Mouse (Mus musculus) megakaryocyte, embryonic 14.5 days (primary cell): ENCODE data around the gene Ripk1. TPM values are rescaled to one million over a fixed set of nuclear protein-coding genes. Genes with fewer than 3 reads are reported as not detected.

Source experiments
- H3K27me3 ChIP-seq: replicated peaks from 2 replicates; pipeline ENCODE3; 2012; ENCODE audit warnings: inconsistent platforms
- H3K36me3 ChIP-seq: replicated peaks from 2 replicates; pipeline ENCODE3; 2012; ENCODE audit warnings: low read length, inconsistent platforms, mixed read lengths
- H3K4me1 ChIP-seq: 2 replicates; pipeline ENCODE4 v1.6.1; 2012; ENCODE audit warnings: inconsistent platforms
- H3K4me3 ChIP-seq: replicated peaks from 2 replicates; pipeline ENCODE3; 2012; ENCODE audit warnings: moderate library complexity, mild to moderate bottlenecking, inconsistent platforms
- H3K9me3 ChIP-seq: 2 replicates; pipeline ENCODE4 v1.6.1; 2012; ENCODE audit warnings: inconsistent platforms
- FLI1 ChIP-seq: IDR thresholded peaks from 2 replicates; pipeline ENCODE4 v1.6.1; 2012; ENCODE audit warnings: low read length, inconsistent platforms, mixed read lengths
- GATA1 ChIP-seq: IDR thresholded peaks from 3 replicates; pipeline ENCODE4 v1.6.1; 2012; ENCODE audit warnings: mixed read lengths, low read length, inconsistent platforms, borderline replicate concordance
- polyA plus RNA-seq: library from polyadenylated mRNA; stranded (reverse); fragments of >175 nt; gene quantifications from 2 replicates; pipeline ENCODE4 v1.2.3, GENCODE M21; 2012; ENCODE audit warnings: low replicate concordance; ENCODE audit not compliant: insufficient read depth

Ripk1 gene
- polyA plus RNA-seq, 1 experiment: 3.4 TPM

DNA sequence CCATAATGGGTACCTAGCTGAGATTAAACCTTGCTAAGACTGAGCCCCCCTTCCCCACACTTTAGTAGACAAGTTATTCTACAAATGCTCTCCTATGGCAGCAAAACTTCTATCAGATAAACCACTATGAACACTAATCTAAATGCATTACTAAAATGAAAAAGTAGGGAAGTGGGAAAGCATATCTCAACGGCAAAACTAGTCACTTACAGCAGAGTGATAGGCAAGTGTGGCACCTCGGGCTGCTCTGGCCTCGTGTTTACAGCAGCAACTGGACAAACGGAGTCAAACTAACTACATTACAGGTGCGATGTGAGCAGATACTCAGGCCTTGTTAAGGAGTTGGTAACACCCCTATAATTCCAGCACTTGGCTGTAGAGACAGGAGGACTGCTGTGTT is 12.5 kb upstream of the Ripk1 start:
- peaks cover 5% of the 10 kb centered on the region; the same call in 1 of the 2 replicates for H3K4me1 ChIP-seq
- H3K27me3 ChIP-seq: no peaks in the 10 kb centered on the region
- H3K36me3 ChIP-seq: peaks cover 58% of the 10 kb centered on the region
- H3K4me3 ChIP-seq: no peak overlapping the region
- no peaks in the 10 kb centered on the region for H3K9me3 ChIP-seq
- TF ChIP-seq FLI1 (no peak), GATA1 (no peak)

DNA sequence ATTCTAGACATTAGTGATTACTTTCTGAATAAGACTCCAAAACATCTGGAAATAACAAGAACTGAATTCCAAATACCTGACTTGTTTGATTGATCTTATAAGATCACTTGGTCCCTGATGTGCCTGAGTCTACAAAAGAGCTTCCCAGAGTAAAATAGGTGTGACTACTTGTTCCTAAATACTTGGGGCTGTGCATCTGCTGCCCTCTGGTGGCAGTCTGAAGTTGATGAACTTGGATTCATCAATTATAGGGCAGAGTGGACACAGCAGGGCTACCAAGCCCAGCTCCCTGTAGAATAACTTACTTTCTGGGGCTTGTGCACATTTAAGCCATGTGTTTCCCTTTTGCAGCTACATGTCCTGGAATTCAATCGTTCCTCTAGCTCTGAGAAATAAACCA is 7.0 kb upstream of the Ripk1 start:
- Histone ChIP-seq H3K9me3 (no peaks in the 10 kb centered on the region), H3K36me3 (peaks cover 12% of the 10 kb centered on the region), H3K4me1 (peaks cover 18% of the 10 kb centered on the region), H3K27me3 (no peaks in the 10 kb centered on the region), H3K4me3 (no peak overlapping the region)
- TF ChIP-seq GATA1 (no peak), FLI1 (no peak)

DNA sequence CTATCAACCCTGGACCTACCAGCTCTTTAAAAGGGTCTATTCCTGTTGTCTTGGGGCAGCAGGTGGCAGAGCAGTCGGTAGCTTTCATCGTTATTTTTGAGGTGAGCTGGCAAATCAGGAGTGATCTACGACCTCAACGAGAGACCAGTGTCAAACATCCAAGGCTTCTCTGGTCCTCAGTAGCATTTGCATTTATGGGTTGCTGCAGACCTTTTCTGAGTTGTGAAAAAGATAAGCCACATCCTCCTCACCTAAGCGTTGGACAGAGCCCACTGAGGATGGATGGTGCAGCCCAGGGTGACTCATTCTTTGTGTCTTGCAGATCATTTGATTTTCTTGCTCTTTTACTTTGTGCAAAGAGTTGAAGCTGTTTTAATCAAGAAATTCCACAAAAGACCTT is 895 bp downstream of the Ripk1 start:
- peaks cover 21% of the 10 kb centered on the region for H3K36me3 ChIP-seq
- no peaks in the 10 kb centered on the region for H3K27me3 ChIP-seq
- no peaks in the 10 kb centered on the region for H3K9me3 ChIP-seq
- peaks cover 56% of the 10 kb centered on the region for H3K4me1 ChIP-seq
- peak overlapping the region; percentile 99 for H3K4me3 ChIP-seq
- TF ChIP-seq GATA1: no peak
- no peak for TF ChIP-seq FLI1

DNA sequence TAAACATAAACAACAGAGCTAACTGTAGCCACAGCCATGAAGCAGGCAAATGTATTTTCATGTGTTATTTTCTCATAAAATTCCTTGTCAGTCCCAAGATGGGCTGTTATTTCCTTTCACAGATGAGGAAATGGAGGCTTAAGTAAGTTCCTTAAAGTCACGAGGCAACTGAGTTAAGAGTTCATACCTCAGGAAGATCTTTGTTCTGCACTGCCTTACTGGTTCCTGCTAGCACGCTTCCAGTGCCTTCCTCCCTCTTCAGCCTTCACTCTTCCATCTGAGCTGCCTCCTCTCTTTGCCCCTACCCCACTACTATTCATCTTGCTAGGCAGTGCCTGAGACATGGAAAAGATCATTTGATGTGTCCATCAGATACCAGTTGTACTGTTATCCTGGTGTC is 5.1 kb downstream of the Ripk1 start:
- TF ChIP-seq FLI1: no peak
- TF ChIP-seq GATA1: no peak
- Histone ChIP-seq H3K27me3 (no peaks in the 10 kb centered on the region), H3K36me3 (peaks cover 62% of the 10 kb centered on the region), H3K4me1 (peaks cover 62% of the 10 kb centered on the region), H3K4me3 (peak overlapping the region; percentile 64), H3K9me3 (no peaks in the 10 kb centered on the region)

DNA sequence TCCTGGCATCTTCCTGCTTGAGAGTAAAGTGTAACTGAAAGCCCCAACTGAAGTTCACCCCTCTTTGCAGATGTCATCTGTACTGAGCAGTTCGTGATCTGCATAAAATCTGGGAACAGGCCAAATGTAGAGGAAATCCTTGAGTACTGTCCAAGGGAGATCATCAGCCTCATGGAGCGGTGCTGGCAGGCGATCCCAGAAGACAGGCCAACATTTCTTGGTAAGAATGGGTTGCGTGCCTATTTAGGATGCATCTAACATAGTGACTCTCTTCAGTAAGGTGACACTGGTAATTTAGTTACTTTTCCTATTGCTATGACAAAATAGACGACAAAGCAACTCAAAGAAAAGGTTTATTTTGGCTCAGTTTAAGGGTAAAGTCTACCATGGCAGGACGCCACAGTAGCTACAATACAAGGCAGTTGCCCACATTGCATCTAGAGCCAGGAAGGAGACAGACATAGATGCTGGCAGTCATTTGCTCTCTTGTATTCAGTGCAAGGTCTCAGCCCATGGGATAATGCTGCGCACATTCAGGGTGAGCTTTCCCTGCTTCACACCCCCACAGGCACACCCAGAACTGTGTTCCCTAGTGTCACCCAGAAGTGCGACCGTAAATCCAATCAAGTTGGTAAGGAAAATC is 14.9 kb downstream of the Ripk1 start:
- Histone ChIP-seq H3K4me1 (no peaks in the 10 kb centered on the region; the same call in 1 of the 2 replicates), H3K36me3 (peaks cover 99% of the 10 kb centered on the region), H3K9me3 (peaks cover 5% of the 10 kb centered on the region; the same call in 1 of the 2 replicates), H3K4me3 (no peak overlapping the region), H3K27me3 (no peaks in the 10 kb centered on the region)
- TF ChIP-seq GATA1 (no peak), FLI1 (no peak)

DNA sequence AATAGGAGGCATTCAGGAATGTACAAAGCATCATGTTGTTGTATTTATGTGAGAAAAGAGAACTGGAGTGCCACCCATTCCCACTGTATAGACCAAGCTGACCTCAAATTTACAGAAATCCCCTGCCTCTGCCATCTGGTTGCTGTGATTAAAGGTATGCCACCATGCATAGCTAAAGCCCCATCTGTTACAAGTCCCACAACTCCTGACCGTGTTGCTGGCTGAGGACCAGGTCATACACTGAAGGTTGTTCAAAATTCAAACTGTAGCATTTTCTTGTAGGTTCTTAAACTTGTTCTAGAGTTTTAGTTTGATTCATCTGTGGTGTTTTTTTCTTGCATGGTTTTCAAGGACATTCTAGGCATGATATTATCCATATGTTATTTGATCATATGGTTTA is 16.4 kb downstream of the Ripk1 start:
- no peaks in the 10 kb centered on the region; the same call in 1 of the 2 replicates for H3K4me1 ChIP-seq
- H3K4me3 ChIP-seq: no peak overlapping the region
- no peaks in the 10 kb centered on the region for H3K27me3 ChIP-seq
- H3K9me3 ChIP-seq: peaks cover 5% of the 10 kb centered on the region; the same call in 1 of the 2 replicates
- TF ChIP-seq FLI1 (no peak), GATA1 (no peak)
- H3K36me3 ChIP-seq: peaks cover 99% of the 10 kb centered on the region

DNA sequence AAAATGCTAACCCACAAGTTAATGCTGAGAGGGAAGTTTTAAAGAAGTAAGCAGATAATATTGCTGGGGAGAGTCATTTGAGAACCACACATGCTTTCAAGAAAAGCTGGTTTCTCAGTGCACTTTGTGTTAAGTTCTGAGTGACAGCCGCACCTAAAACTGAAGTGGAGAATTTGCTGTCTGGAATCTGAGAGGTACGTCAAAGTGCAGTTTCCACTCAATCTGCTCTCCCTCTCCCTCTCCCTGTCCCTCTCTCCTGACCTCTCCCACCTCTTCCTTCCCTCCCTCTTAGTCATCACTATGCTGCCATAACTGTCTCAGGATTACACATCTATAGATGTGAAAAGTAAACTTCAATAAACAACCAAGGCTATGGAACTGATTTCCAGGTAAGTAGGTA is 19.8 kb downstream of the Ripk1 start:
- H3K4me1 ChIP-seq: peaks cover 5% of the 10 kb centered on the region; the same call in 1 of the 2 replicates
- TF ChIP-seq GATA1: no peak
- TF ChIP-seq FLI1: no peak
- H3K4me3 ChIP-seq: no peak overlapping the region
- H3K27me3 ChIP-seq: no peaks in the 10 kb centered on the region
- peaks cover 92% of the 10 kb centered on the region for H3K36me3 ChIP-seq
- H3K9me3 ChIP-seq: peaks cover 5% of the 10 kb centered on the region; the same call in 1 of the 2 replicates

DNA sequence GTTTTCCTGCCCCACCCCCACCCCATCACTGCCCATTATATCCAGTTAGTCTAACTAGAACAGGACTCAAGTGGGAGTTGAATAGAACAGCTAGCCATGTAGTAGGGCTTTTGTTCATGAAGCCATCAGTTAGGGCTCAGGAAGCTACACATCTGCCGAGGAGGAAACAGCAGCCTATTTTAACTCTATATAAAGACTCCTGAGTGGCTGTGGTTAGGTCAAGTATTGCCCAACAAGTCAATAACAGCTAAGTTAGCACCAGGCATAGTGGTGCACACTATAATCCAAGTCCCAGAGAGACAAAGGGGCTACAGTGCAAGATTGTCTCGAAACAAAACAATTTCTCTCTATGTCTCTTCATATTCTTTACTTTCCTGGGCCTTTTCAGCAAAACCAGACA is 29.9 kb downstream of the Ripk1 start:
- Histone ChIP-seq H3K36me3 (peaks cover 81% of the 10 kb centered on the region), H3K4me1 (peaks cover 63% of the 10 kb centered on the region), H3K9me3 (no peaks in the 10 kb centered on the region), H3K27me3 (no peaks in the 10 kb centered on the region), H3K4me3 (no peak overlapping the region)
- TF ChIP-seq GATA1 (no peak), FLI1 (no peak)

DNA sequence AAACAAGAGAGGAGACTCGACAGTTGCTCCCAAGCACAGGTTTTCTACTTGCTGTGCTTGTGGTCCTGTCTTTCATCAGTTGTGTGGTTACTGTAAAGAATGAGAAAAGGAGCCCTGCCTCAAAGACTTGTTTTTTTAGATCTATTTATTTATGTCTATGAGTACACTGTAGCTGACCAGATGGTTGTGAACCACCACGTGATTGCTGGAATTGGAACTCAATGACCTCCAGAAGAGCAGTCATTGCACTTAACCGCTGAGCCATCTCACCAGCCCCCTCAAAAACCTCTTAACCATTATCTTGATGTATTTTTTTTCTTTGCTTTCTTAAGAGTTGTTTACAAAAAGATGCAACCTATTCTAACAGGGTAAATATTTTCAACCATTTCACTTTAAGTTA is 33.3 kb downstream of the Ripk1 start:
- H3K4me1 ChIP-seq: peaks cover 79% of the 10 kb centered on the region
- H3K9me3 ChIP-seq: peaks cover 6% of the 10 kb centered on the region
- TF ChIP-seq FLI1 (no peak), GATA1 (no peak)
- H3K36me3 ChIP-seq: peaks cover 56% of the 10 kb centered on the region
- H3K4me3 ChIP-seq: no peak overlapping the region
- H3K27me3 ChIP-seq: no peaks in the 10 kb centered on the region

DNA sequence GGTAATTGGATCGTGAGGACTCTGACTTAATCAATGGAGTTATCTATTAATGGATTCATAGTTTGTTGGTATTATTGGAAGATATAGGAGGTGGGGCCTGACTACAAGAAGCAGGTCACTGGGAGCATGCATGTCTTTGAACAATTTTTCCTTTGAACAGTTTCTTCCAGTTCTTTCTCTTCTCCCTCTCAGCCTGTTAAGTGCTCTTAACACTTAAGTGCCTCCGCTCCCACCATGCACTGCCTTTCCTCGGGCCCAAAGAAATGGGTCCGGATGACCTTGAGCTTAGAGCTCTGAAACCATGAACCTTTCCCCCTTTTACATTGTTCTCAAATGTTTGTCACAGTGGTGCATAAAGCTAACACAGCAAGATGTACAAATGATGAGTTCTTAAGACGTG is 34.6 kb downstream of the Ripk1 start:
- Histone ChIP-seq H3K36me3 (peaks cover 44% of the 10 kb centered on the region), H3K9me3 (peaks cover 6% of the 10 kb centered on the region), H3K27me3 (no peaks in the 10 kb centered on the region), H3K4me1 (peaks cover 74% of the 10 kb centered on the region), H3K4me3 (peak overlapping the region; percentile 96)
- TF ChIP-seq GATA1 (no peak), FLI1 (no peak)
